Mouse (Mus musculus): Measurements from ENCODE around the gene Ffar3. TPM values are rescaled to one million over a fixed set of nuclear protein-coding genes. Genes with fewer than 3 reads are reported as not detected.
"Not testable (repeated sequence)": the region's sequence is repeated elsewhere in the genome, so short reads cannot be mapped to it uniquely, and the experiment has no call there.

Gene Ffar3
- total RNA-seq, 2 experiments from 2014 or later, result not detected

GRCm38 (mm10) chr7:30844676-30845297 is 11.2 kb downstream of the Ffar3 start:
- DNase-seq, result no peak

- no peak for DNase-seq
Observed at GRCm38 (mm10) chr7:30842092-30842491, 13.9 kb downstream of the Ffar3 start.

- no peak for DNase-seq
Observed at GRCm38 (mm10) chr7:30841379-30841778, 14.6 kb downstream of the Ffar3 start.

DNA sequence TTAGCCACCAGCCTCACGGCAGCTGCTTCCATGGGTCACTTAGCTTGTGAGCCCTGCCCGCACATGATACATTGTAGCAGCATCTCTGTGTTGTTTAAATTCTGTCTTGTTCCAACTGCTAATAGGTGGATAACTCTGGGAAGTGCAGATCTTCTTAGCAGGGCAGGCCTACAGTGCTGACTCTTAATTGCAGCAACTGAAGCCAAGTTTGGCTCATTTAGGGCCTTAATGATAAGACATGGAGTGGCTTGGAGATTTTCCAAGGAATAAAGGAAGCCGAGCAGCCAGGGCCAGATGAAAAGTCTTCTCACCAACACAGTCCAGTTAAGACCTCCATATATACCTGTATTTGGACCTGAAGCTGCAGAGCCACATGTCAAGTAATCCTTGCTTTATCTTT is 15.7 kb downstream of the Ffar3 start:
- peak in 1 of 2 experiments; percentile 12 for DNase-seq

GRCm38 (mm10) chr7:30837277-30837676 is 18.7 kb downstream of the Ffar3 start:
- DNase-seq, result no peak

- DNase-seq, result not testable (repeated sequence)
Observed at GRCm38 (mm10) chr7:30832684-30833083, 23.3 kb downstream of the Ffar3 start.

- DNase-seq, result no peak
Observed at GRCm38 (mm10) chr7:30832261-30832660, 23.7 kb downstream of the Ffar3 start.

DNA sequence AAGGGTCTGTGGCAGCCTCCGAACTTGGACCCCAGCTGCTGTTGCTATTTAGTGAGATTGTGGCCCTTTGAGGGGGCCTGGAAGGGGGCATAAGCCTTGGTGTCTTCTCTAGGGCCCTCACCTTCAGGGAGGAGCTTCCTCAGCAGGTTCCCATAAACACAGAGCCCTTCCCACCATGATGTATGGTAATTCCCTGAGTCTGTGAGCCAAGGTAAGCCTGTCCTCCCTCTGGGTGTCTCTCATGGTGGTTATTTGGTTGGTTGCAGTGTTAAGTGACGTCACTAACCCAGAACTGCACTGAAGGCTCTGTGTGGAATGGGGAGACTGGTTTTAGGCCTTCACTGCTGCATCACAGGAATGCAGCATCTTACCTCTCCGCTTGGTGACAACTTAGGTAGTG is 26.6 kb downstream of the Ffar3 start:
- no peak for DNase-seq

DNA sequence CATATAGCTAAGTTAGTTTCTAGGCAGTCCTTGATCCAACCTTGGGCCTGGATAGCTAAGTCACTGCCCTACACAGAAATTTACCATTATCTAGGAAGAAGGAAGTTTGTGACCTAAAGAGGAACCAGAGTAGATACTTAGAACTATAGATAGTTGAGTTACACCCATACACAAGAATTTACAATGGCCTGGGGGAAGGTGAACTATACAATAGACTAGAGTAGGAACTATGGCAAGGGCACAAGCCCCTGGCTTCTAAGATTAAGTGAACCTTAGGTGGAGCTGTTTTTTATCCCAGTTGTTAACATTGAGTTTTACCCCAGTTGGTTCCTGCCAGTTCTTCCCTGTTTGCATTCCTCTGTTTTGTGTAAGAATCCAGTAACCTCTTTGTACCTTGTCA is 27.1 kb downstream of the Ffar3 start:
- DNase-seq, result not testable (repeated sequence)

- no peak for DNase-seq
Observed at GRCm38 (mm10) chr7:30826660-30827059, 29.3 kb downstream of the Ffar3 start.

GRCm38 (mm10) chr7:30824306-30824705 is 31.7 kb downstream of the Ffar3 start:
- no peak for DNase-seq

DNA sequence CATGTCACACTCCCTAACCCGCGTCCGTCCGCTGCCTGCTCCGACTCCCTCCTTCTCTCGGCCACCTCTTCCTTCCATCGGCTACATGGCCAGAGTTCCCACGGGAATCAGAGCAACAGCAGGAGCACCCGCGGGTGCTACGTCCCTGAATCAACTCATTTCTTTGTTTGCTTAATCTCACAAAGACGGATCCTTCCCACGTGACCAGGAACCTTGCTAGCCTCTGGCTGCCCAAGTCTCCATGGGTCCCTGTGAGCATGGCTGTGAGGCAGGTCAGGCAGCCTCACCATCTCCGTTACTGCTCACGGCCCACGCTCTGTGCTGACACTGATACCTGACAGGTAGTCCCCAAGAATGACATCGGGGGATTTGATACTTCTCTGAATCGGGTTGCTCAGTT is 32.3 kb downstream of the Ffar3 start, which contains the start of gene Ffar2:
Gene Ffar2 (minus strand): TSS at position 101 of the 400 bp plus-strand sequence.
- no peak for DNase-seq

DNA sequence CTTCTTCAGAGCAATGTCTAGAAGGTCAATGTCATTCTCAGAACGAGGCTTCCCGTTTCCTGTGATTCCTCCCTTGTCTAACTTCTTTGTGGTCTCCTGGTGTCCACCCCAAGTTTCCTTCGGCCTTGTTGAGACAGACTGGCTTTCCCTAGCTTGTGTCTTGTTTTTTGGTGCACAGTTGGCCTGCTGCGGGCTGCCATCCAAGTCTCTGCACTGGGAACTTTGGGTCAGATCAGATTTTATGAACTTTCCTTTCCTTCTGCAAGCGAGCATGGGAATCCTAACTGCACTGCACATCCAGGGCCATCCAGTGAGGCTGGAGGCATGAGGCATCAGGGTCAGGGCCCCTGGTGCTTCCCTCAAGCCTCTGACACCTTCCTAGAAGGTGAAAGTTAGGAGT is 34.4 kb downstream of the Ffar3 start:
- DNase-seq, result peak in 1 of 2 experiments; percentile 16

DNA sequence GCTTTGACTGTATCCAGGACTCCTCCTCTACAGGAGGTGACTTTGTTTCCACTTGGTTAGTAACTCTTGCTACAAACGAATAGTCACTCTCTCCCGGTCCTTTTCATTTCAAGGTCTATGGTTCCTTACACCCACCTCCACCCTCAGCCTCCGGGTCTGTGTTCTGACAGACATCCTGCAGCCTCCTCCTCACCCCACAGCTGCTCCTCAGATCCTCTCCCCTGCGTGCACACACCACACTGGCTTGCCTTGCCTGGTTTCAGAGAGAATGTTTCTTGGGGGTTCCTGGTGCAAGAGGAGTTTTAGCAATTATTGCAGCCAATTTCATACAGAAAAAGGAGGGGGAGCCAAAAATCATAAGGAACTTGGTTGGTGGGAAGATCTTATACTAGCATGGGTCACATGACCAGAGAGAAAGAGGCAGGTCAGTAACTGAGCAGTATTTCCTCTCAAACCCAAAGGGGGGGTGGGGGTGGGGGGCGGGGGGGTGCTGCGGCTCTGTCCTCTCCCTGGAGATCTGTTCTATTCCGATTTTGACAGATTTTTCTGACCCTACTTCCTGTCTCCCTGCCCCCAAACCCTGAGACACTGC is 35.0 kb downstream of the Ffar3 start:
- no peak for DNase-seq

- no peak for DNase-seq
Observed at GRCm38 (mm10) chr7:30820131-30820530, 35.8 kb downstream of the Ffar3 start.

DNA sequence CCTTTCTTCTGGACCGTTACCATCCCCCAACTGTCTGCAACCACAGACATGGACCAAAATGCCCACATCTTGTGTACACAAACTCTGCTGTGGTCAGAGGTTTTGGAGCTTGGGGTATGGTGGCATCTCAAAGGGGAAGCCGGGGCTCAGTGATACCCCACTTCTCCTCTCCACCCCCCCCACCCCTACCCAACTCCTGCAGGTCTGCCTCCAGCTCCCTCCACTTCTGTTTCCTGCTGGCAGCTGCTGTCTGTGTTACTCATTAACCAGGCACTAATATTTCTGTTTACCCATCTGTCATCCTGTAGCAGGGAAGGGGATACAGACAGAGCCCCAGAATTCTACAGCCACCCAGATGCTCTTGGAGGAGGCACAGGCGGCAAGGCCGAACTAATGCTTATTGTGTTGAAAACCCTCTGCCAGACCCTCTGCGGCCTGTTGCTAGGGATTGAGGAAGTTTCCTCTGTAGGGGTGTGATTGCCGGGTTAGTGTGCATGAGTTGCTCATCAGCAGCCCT is 43.6 kb downstream of the Ffar3 start:
- DNase-seq, result no peak

DNA sequence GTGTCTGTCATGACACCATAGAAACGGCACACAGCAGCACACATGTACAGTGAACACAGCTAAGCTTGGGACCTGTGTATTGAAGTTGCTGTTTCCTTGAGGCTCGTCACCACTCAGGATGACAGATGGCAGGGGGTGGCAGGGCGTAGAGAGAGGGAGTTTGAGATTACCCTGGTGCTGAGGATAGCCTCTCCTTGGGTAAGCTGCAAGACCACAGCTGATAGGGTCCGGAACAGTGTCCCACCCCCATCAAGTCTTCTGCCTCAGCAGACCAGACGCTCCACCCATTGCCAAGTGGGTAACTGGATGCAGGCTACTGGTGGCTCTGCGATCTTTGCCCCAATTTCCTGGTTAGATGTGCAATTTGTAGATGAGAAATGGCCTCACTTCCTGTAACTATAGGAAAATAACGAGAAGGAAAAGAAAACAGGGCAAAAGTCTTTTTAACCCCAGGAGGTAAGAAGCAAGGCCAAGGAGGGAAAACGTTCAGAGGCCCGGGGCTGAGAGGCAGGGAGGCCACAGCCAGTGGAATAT is 44.2 kb downstream of the Ffar3 start:
- no peak for DNase-seq

GRCm38 (mm10) chr7:30810319-30810718 is 45.7 kb downstream of the Ffar3 start:
- DNase-seq, result no peak

- peak in 1 of 2 experiments; percentile 18 for DNase-seq
Observed at GRCm38 (mm10) chr7:30805924-30806323, 50.1 kb downstream of the Ffar3 start.

Measured in heart, adult 18-20 months (tissue).